Mouse (Mus musculus) cerebellum, adult 9-11 months (tissue): ENCODE measurements around the gene Dnah7a.
"Not testable (repeated sequence)": the region's sequence is repeated elsewhere in the genome, so short reads cannot be mapped to it uniquely, and the experiment has no call there.

Experiments
- DNase-seq: peaks from one replicate; pipeline ENCODE4 v3.0.0; 2022

The Dnah7a gene

DNA sequence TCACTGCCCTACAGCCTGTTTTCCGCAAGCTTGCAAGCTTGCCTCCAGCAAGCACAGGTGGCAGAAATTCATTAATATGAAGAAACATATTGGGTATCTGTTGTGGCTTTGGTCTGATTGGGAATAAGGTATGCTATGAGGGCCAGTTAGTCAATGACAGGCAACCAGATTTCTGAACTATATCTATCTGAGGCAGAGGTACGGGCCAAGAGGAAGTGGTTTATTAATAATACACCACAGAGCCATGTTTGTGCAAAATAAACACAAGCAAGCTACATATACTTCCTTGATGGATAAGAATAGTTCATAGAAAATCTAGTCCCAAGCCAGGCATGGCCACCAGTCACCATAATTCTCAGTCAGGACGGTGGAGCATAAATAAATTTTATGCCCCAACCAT is 328.9 kb downstream of the Dnah7a start:
- DNase-seq, result no peak

- not testable (repeated sequence) for DNase-seq
Observed at GRCm38 (mm10) chr1:53375965-53376364, 330.6 kb downstream of the Dnah7a start.

DNA sequence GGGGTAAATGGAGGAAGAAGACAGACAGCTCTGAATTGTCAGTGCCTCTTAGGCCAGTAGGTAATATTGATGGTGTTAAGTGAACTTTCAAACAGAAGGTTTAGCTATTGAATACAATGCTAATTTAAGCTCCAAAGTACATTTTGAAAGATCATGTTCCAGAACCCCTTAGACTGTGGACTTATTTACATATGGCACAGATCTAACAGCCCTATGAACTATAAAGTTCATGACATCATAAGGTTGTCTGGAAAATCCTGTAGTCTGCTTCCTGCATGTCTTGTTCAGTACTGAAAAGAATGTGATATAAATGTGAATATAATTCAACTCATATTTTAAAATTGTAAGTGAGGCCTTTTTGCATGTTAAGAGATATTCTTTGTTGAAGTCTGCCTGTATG is 347.6 kb downstream of the Dnah7a start:
- no peak for DNase-seq

- peak; percentile 97 for DNase-seq
Observed at GRCm38 (mm10) chr1:53352327-53353261, 354.0 kb downstream of the Dnah7a start, which contains the start of the genes Asdurf, Gm28551 and Asnsd1. Asdurf (minus strand) TSS chr1:53352619. Gm28551 (minus strand) TSS chr1:53352667. Asnsd1 (minus strand) TSS chr1:53352752.
